Mouse (Mus musculus) stomach, embryonic 15.5 days (tissue): Measurements from ENCODE around the gene Ctnnb1. TPM values are rescaled to one million over a fixed set of nuclear protein-coding genes. Genes with fewer than 3 reads are reported as not detected.
A peak's percentile ranks its signal among the peaks of the same experiment; 100 is the strongest.

ENCODE experiments used
- ATAC-seq: fragments of 200-750 bp; cut with Nextera tagmentation; 2 replicates; pipeline ENCODE4 v1.8.0; 2017; ENCODE audit warnings: low read depth, moderate number of reproducible peaks, moderate TSS enrichment; ENCODE audit not compliant: insufficient read depth, low FRiP score
- H3K27ac ChIP-seq: fragments of 300-500 bp; sonication (generic); 2 replicates; pipeline ENCODE4 v1.5.1; 2015; ENCODE audit warnings: mild to moderate bottlenecking, inconsistent platforms
- H3K27me3 ChIP-seq: fragments of 300-500 bp; sonication (generic); replicated peaks from 2 replicates; pipeline ENCODE4 v1.6.1; 2015; ENCODE audit warnings: inconsistent platforms
- H3K36me3 ChIP-seq: fragments of 300-500 bp; sonication (generic); 2 replicates; pipeline ENCODE4 v1.6.1; 2015; ENCODE audit warnings: inconsistent platforms
- H3K4me1 ChIP-seq: fragments of 300-500 bp; sonication (generic); 2 replicates; pipeline ENCODE4 v1.6.1; 2015; ENCODE audit warnings: inconsistent platforms
- H3K4me2 ChIP-seq: fragments of 300-500 bp; sonication (generic); 2 replicates; pipeline ENCODE4 v1.6.1; 2015; ENCODE audit warnings: mild to moderate bottlenecking, inconsistent platforms
- H3K4me3 ChIP-seq: fragments of 300-500 bp; sonication (generic); replicated peaks from 2 replicates; pipeline ENCODE4 v1.5.1; 2015; ENCODE audit warnings: inconsistent platforms
- H3K9ac ChIP-seq: fragments of 300-500 bp; sonication (generic); 2 replicates; pipeline ENCODE4 v1.6.1; 2015; ENCODE audit warnings: inconsistent platforms
- H3K9me3 ChIP-seq: fragments of 300-500 bp; sonication (generic); 2 replicates; pipeline ENCODE4 v1.6.1; 2016; ENCODE audit warnings: inconsistent platforms
- WGBS: fragments of 180-500 bp; shearing (Covaris S2); methylation state at CpG from one replicate; pipeline ENCODE4 v1.1.7; 2015; 5-methylcytosine and 5-hydroxymethylcytosine counted together
- polyA plus RNA-seq: library from polyadenylated mRNA; unstranded; fragments of >200 nt; fragmentation: Nextera tagmentation; extraction: Ambion mirVana; gene quantifications from 2 replicates; pipeline ENCODE4 v1.2.1, GENCODE M21; 2015

Ctnnb1 gene
- polyA plus RNA-seq, 1 experiment from 2014 or later = 502 TPM

- Histone ChIP-seq H3K27me3 (no peaks in the 10 kb centered on the region), H3K4me1 (peaks cover 33% of the 10 kb centered on the region), H3K4me2 (no peak overlapping the region), H3K4me3 (no peak overlapping the region), H3K9me3 (no peaks in the 10 kb centered on the region), H3K36me3 (no peaks in the 10 kb centered on the region), H3K27ac (no peak overlapping the region), H3K9ac (no peak overlapping the region)
- no peak for ATAC-seq
- WGBS = 61% methylated on average over 1 of the region's 1 CpGs
Measured at GRCm38 (mm10) chr9:120943757-120944156, 14.7 kb downstream of the Ctnnb1 start.

GRCm38 (mm10) chr9:120944211-120944610 is 15.2 kb downstream of the Ctnnb1 start:
- no peak overlapping the region for H3K27ac ChIP-seq
- no peak overlapping the region for H3K4me3 ChIP-seq
- ATAC-seq = no peak
- no peaks in the 10 kb centered on the region for H3K9me3 ChIP-seq
- 56% methylated on average over 3 of the region's 3 CpGs for WGBS
- H3K36me3 ChIP-seq = no peaks in the 10 kb centered on the region
- H3K9ac ChIP-seq = no peak overlapping the region
- peaks cover 30% of the 10 kb centered on the region for H3K4me1 ChIP-seq
- H3K4me2 ChIP-seq = no peak overlapping the region
- no peaks in the 10 kb centered on the region for H3K27me3 ChIP-seq

- 58% methylated on average over 8 of the region's 8 CpGs for WGBS
- no peak for ATAC-seq
Measured at GRCm38 (mm10) chr9:120946131-120946530, 17.1 kb downstream of the Ctnnb1 start.

GRCm38 (mm10) chr9:120948832-120949231 is 19.8 kb downstream of the Ctnnb1 start:
- Histone ChIP-seq H3K4me1 (peaks cover 9% of the 10 kb centered on the region), H3K27ac (no peak overlapping the region), H3K4me3 (no peak overlapping the region), H3K27me3 (no peaks in the 10 kb centered on the region), H3K36me3 (peaks cover 37% of the 10 kb centered on the region), H3K4me2 (no peak overlapping the region), H3K9ac (no peak overlapping the region), H3K9me3 (no peaks in the 10 kb centered on the region)
- ATAC-seq = peak; percentile 36; the same call in 1 of the 2 replicates
- 93% methylated on average over 1 of the region's 1 CpGs for WGBS

More at GRCm38 (mm10) chr9:120946131-120946530, 17.1 kb downstream of the Ctnnb1 start:
- H3K4me2 ChIP-seq = no peak overlapping the region
- H3K36me3 ChIP-seq = peaks cover 13% of the 10 kb centered on the region
- H3K4me1 ChIP-seq = peaks cover 16% of the 10 kb centered on the region
- H3K9me3 ChIP-seq = no peaks in the 10 kb centered on the region
- no peak overlapping the region for H3K9ac ChIP-seq
- no peaks in the 10 kb centered on the region for H3K27me3 ChIP-seq
- H3K4me3 ChIP-seq = no peak overlapping the region
- no peak overlapping the region for H3K27ac ChIP-seq

GRCm38 (mm10) chr9:120950761-120951160 is 21.7 kb downstream of the Ctnnb1 start:
- Histone ChIP-seq H3K4me3 (no peak overlapping the region), H3K9ac (no peak overlapping the region), H3K27me3 (no peaks in the 10 kb centered on the region), H3K9me3 (no peaks in the 10 kb centered on the region), H3K36me3 (peaks cover 56% of the 10 kb centered on the region), H3K4me1 (peaks cover 6% of the 10 kb centered on the region), H3K4me2 (no peak overlapping the region), H3K27ac (no peak overlapping the region)
- 83% methylated on average over 12 of the region's 12 CpGs for WGBS
- ATAC-seq = no peak

GRCm38 (mm10) chr9:120951947-120952346 is 22.9 kb downstream of the Ctnnb1 start:
- Histone ChIP-seq H3K36me3 (peaks cover 68% of the 10 kb centered on the region), H3K9ac (no peak overlapping the region), H3K4me1 (peaks cover 5% of the 10 kb centered on the region), H3K27me3 (no peaks in the 10 kb centered on the region), H3K4me3 (no peak overlapping the region), H3K4me2 (no peak overlapping the region), H3K27ac (no peak overlapping the region), H3K9me3 (no peaks in the 10 kb centered on the region)
- WGBS = 68% methylated on average over 3 of the region's 3 CpGs
- peak; percentile 52; the same call in 1 of the 2 replicates for ATAC-seq

GRCm38 (mm10) chr9:120958051-120958450 is 29.0 kb downstream of the Ctnnb1 start:
- Histone ChIP-seq H3K9me3 (no peaks in the 10 kb centered on the region), H3K36me3 (peaks cover 82% of the 10 kb centered on the region), H3K4me1 (0 out of 2 replicates have a peak, but pooled peaks cover 4% of the 10 kb centered on the region), H3K4me2 (no peak overlapping the region), H3K4me3 (no peak overlapping the region), H3K27ac (no peak overlapping the region), H3K27me3 (no peaks in the 10 kb centered on the region), H3K9ac (no peak overlapping the region)
- ATAC-seq = no peak
- 84% methylated on average over 5 of the region's 5 CpGs for WGBS

GRCm38 (mm10) chr9:120958560-120958959 is 29.5 kb downstream of the Ctnnb1 start:
- no peak overlapping the region for H3K9ac ChIP-seq

GRCm38 (mm10) chr9:120959225-120959624 is 30.2 kb downstream of the Ctnnb1 start:
- Histone ChIP-seq H3K4me1 (0 out of 2 replicates have a peak, but pooled peaks cover 4% of the 10 kb centered on the region), H3K4me2 (no peak overlapping the region), H3K36me3 (peaks cover 77% of the 10 kb centered on the region), H3K9me3 (no peaks in the 10 kb centered on the region), H3K27me3 (no peaks in the 10 kb centered on the region), H3K9ac (no peak overlapping the region), H3K4me3 (no peak overlapping the region), H3K27ac (no peak overlapping the region)
- WGBS = 84% methylated on average over 4 of the region's 4 CpGs
- no peak for ATAC-seq

More at GRCm38 (mm10) chr9:120958560-120958959, 29.5 kb downstream of the Ctnnb1 start:
- Histone ChIP-seq H3K36me3 (peaks cover 81% of the 10 kb centered on the region), H3K27ac (no peak overlapping the region), H3K4me1 (0 out of 2 replicates have a peak, but pooled peaks cover 4% of the 10 kb centered on the region), H3K27me3 (no peaks in the 10 kb centered on the region), H3K4me2 (no peak overlapping the region), H3K9me3 (no peaks in the 10 kb centered on the region), H3K4me3 (no peak overlapping the region)
- WGBS = 71% methylated on average over 6 of the region's 6 CpGs
- no peak for ATAC-seq

- no peak overlapping the region for H3K4me2 ChIP-seq
- ATAC-seq = no peak
- no peak overlapping the region for H3K9ac ChIP-seq
- no peak overlapping the region for H3K4me3 ChIP-seq
- 0 out of 2 replicates have a peak, but pooled peaks cover 4% of the 10 kb centered on the region for H3K4me1 ChIP-seq
- no peak overlapping the region for H3K27ac ChIP-seq
- 73% methylated on average over 4 of the region's 4 CpGs for WGBS
- no peaks in the 10 kb centered on the region for H3K27me3 ChIP-seq
- H3K36me3 ChIP-seq = peaks cover 76% of the 10 kb centered on the region
- no peaks in the 10 kb centered on the region for H3K9me3 ChIP-seq
Measured at GRCm38 (mm10) chr9:120960611-120961010, 31.6 kb downstream of the Ctnnb1 start.

- 61% methylated on average over 3 of the region's 3 CpGs for WGBS
- Histone ChIP-seq H3K4me1 (0 out of 2 replicates have a peak, but pooled peaks cover 4% of the 10 kb centered on the region), H3K27ac (no peak overlapping the region), H3K36me3 (peaks cover 76% of the 10 kb centered on the region), H3K4me3 (no peak overlapping the region), H3K4me2 (no peak overlapping the region), H3K9me3 (no peaks in the 10 kb centered on the region), H3K9ac (no peak overlapping the region), H3K27me3 (no peaks in the 10 kb centered on the region)
- ATAC-seq = no peak
Measured at GRCm38 (mm10) chr9:120961466-120961865, 32.5 kb downstream of the Ctnnb1 start.

- 73% methylated on average over 3 of the region's 3 CpGs for WGBS
- H3K36me3 ChIP-seq = peaks cover 70% of the 10 kb centered on the region
- H3K9ac ChIP-seq = no peak overlapping the region
- no peaks in the 10 kb centered on the region for H3K9me3 ChIP-seq
- 0 out of 2 replicates have a peak overlapping the region, but pooled peaks have one; percentile 8 for H3K27ac ChIP-seq
- no peak overlapping the region for H3K4me3 ChIP-seq
- no peaks in the 10 kb centered on the region for H3K27me3 ChIP-seq
- H3K4me2 ChIP-seq = no peak overlapping the region
- ATAC-seq = no peak
- H3K4me1 ChIP-seq = 0 out of 2 replicates have a peak, but pooled peaks cover 4% of the 10 kb centered on the region
Measured at GRCm38 (mm10) chr9:120961969-120962700, 33.1 kb downstream of the Ctnnb1 start.
